Mouse (Mus musculus) lung, postnatal 36 days (tissue): ENCODE results near the gene Egln1.

ENCODE experiments used
- DNase-seq: peaks from one replicate; pipeline ENCODE4 v3.0.0; 2022; ENCODE audit warnings: mixed read lengths

Egln1 gene

GRCm38 (mm10) chr8:124944406-124944805 lies 4.7 kb downstream of the Egln1 start:
- DNase-seq = no peak

- DNase-seq = no peak
Observed at GRCm38 (mm10) chr8:124943801-124944200, 5.3 kb downstream of the Egln1 start.

- DNase-seq = no peak
Observed at GRCm38 (mm10) chr8:124937293-124937692, 11.8 kb downstream of the Egln1 start.

- DNase-seq = no peak
Observed at GRCm38 (mm10) chr8:124936699-124937098, 12.4 kb downstream of the Egln1 start.

GRCm38 (mm10) chr8:124935116-124935515 lies 14.0 kb downstream of the Egln1 start:
- no peak for DNase-seq

GRCm38 (mm10) chr8:124932435-124932834 lies 16.7 kb downstream of the Egln1 start:
- DNase-seq = no peak

- no peak for DNase-seq
Observed at GRCm38 (mm10) chr8:124930649-124931048, 18.5 kb downstream of the Egln1 start.

- DNase-seq = no peak
Observed at GRCm38 (mm10) chr8:124930086-124930485, 19.0 kb downstream of the Egln1 start.

GRCm38 (mm10) chr8:124929006-124929405 lies 20.1 kb downstream of the Egln1 start:
- no peak for DNase-seq

GRCm38 (mm10) chr8:124926351-124926771 lies 22.8 kb downstream of the Egln1 start:
- peak; percentile 67 for DNase-seq

GRCm38 (mm10) chr8:124925544-124926266 lies 23.4 kb downstream of the Egln1 start:
- DNase-seq = no peak

GRCm38 (mm10) chr8:124923971-124924652 lies 25.0 kb downstream of the Egln1 start:
- peak; percentile 35 for DNase-seq

- DNase-seq = no peak
Observed at GRCm38 (mm10) chr8:124922490-124923089, 26.5 kb downstream of the Egln1 start.

GRCm38 (mm10) chr8:124921369-124922279 lies 27.5 kb downstream of the Egln1 start:
- DNase-seq = peak; percentile 41

GRCm38 (mm10) chr8:124917741-124918484 lies 31.2 kb downstream of the Egln1 start:
- DNase-seq = no peak

GRCm38 (mm10) chr8:124914061-124914460 lies 35.1 kb downstream of the Egln1 start:
- no peak for DNase-seq

GRCm38 (mm10) chr8:124911938-124912872 lies 36.9 kb downstream of the Egln1 start:
- DNase-seq = peak; percentile 17

GRCm38 (mm10) chr8:124910349-124910748 lies 38.8 kb downstream of the Egln1 start:
- DNase-seq = no peak

GRCm38 (mm10) chr8:124909936-124910335 lies 39.2 kb downstream of the Egln1 start:
- DNase-seq = no peak

GRCm38 (mm10) chr8:124905482-124905881 lies 43.6 kb downstream of the Egln1 start:
- DNase-seq = no peak

- DNase-seq = no peak
Observed at GRCm38 (mm10) chr8:124903198-124903597, 45.9 kb downstream of the Egln1 start.
